Comparison of ENCODE assay signal across 29 mouse cellular contexts in genomic region chr16:13536404-13536803, GRCm38 (mm10).
DNase-seq lines count a peak whose midpoint lies in the region; ATAC-seq and TF ChIP-seq lines count a peak whose summit lies in the region.
"Had no signal": no experiment of that assay in that cellular context is flagged by ENCODE, and none has a peak within 500 bp of the region (broad histone marks: within the 10 kb centered on the region; RNA-seq: fewer than 3 reads in every experiment).

No protein-coding gene starts in this region.

- no peaks in the 10 kb centered on the region for H3K9me3 ChIP-seq in heart, embryonic 12.5 days (replicated peaks)
- no peaks in the 10 kb centered on the region for H3K9me3 ChIP-seq in lung, embryonic 14.5 days (ENCODE audit: low read depth, low read length)
- no peaks in the 10 kb centered on the region for H3K9me3 ChIP-seq in lung, postnatal 0 days (ENCODE audit: low read length)
- H3K9me3 ChIP-seq: embryonic facial prominence, embryonic 10.5 days; embryonic facial prominence, embryonic 13.5 days; forebrain, embryonic 10.5 days; forebrain, embryonic 13.5 days; heart, embryonic 15.5 days had no signal

- H3K9ac ChIP-seq in heart, embryonic 12.5 days: no peak overlapping the region
- no peak overlapping the region for H3K9ac ChIP-seq in lung, embryonic 14.5 days
- H3K9ac ChIP-seq in lung, postnatal 0 days (replicated peaks; ENCODE audit: low read depth): no peak overlapping the region
- H3K9ac ChIP-seq: embryonic facial prominence, embryonic 13.5 days; forebrain, embryonic 13.5 days; heart, embryonic 15.5 days; hindbrain, embryonic 14.5 days had no signal

- H3K4me1 ChIP-seq in heart, embryonic 12.5 days (replicated peaks): peaks cover 2% of the 10 kb centered on the region
- no peaks in the 10 kb centered on the region for H3K4me1 ChIP-seq in lung, embryonic 14.5 days (ENCODE audit: insufficient read depth)
- H3K4me1 ChIP-seq in lung, postnatal 0 days (ENCODE audit: insufficient read depth, low read depth, low read length): peaks cover 9% of the 10 kb centered on the region; the same call in 1 of the 2 replicates
- H3K4me1 ChIP-seq: embryonic facial prominence, embryonic 13.5 days had no signal

- H3K4me2 ChIP-seq in heart, embryonic 12.5 days: no peak overlapping the region
- no peak overlapping the region for H3K4me2 ChIP-seq in lung, embryonic 14.5 days
- H3K4me2 ChIP-seq in lung, postnatal 0 days (replicated peaks; ENCODE audit: low read depth, low read length): no peak overlapping the region
- H3K4me2 ChIP-seq: embryonic facial prominence, embryonic 13.5 days; forebrain, embryonic 13.5 days; heart, embryonic 15.5 days; hindbrain, embryonic 14.5 days had no signal

- TF ChIP-seq CTCF in lung, embryonic 14.5 days (IDR thresholded peaks at IDR 0.05; ENCODE audit: low read depth): no peak
- TF ChIP-seq CTCF in lung, postnatal 0 days (IDR thresholded peaks at IDR 0.05): no peak

- DNase-seq in heart, adult 11 months: peak; percentile 72
- DNase-seq in lung, embryonic 14.5 days: peak; percentile 21
- DNase-seq in lung, postnatal 0 days (ENCODE audit: low spot score): peak; percentile 56
- peak; percentile 35 for DNase-seq in lung, postnatal 25 days (ENCODE audit: low spot score)
- no peak for DNase-seq in thymus, postnatal 14 days
- DNase-seq in kidney, postnatal 10 days: no peak
- DNase-seq: adrenal gland, adult 8-10 months; adrenal gland, postnatal 25 days; cerebellum, adult 11-12 months; cerebellum, adult 8-10 months; cerebellum, postnatal 10 days; cerebellum, postnatal 36 days; embryo, embryonic 11 days; gastrocnemius, postnatal 10 days; heart, adult 18-20 months; heart, postnatal 10 days; heart, postnatal 36 days had no signal

- WGBS in heart, embryonic 12.5 days: 79% methylated on average over 7 of the region's 7 CpGs
- 41% methylated on average over 7 of the region's 7 CpGs for WGBS in lung, embryonic 14.5 days
- WGBS in lung, postnatal 0 days: 42% methylated on average over 7 of the region's 7 CpGs

- no peak overlapping the region for H3K27ac ChIP-seq in heart, embryonic 12.5 days (ENCODE audit: poor library complexity, severe bottlenecking)
- no peak overlapping the region for H3K27ac ChIP-seq in lung, embryonic 14.5 days (ENCODE audit: low read depth)
- H3K27ac ChIP-seq in lung, postnatal 0 days (ENCODE audit: low read length): no peak overlapping the region
- H3K27ac ChIP-seq: embryonic facial prominence, embryonic 10.5 days; embryonic facial prominence, embryonic 13.5 days; forebrain, embryonic 10.5 days; forebrain, embryonic 13.5 days; heart, embryonic 15.5 days; hindbrain, embryonic 14.5 days; hindbrain, postnatal 0 days had no signal

- H3K27me3 ChIP-seq in heart, embryonic 12.5 days (replicated peaks): no peaks in the 10 kb centered on the region
- no peaks in the 10 kb centered on the region for H3K27me3 ChIP-seq in lung, embryonic 14.5 days (ENCODE audit: insufficient read depth, low read length)
- H3K27me3 ChIP-seq in lung, postnatal 0 days (replicated peaks; ENCODE audit: insufficient read depth, low read length): no peaks in the 10 kb centered on the region
- H3K27me3 ChIP-seq: embryonic facial prominence, embryonic 13.5 days; forebrain, embryonic 13.5 days; heart, embryonic 15.5 days had no signal

- ATAC-seq in heart, embryonic 12.5 days (ENCODE audit: insufficient number of reproducible peaks, low FRiP score): no peak
- peak; percentile 47; the same call in 1 of the 2 replicates for ATAC-seq in lung, embryonic 14.5 days (ENCODE audit: insufficient read depth)
- ATAC-seq in lung, postnatal 0 days: peak; percentile 88
- ATAC-seq in erythroid progenitor cell, adult 5-6 weeks (replicated peaks; ENCODE audit: low FRiP score, poor library complexity, severe bottlenecking): no peak
- ATAC-seq: activated CD4-positive, CD25-positive, alpha-beta regulatory T cell, adult 4 months; forebrain, embryonic 13.5 days; forebrain, embryonic 16.5 days; hindbrain, postnatal 0 days had no signal

- peaks cover 8% of the 10 kb centered on the region; the same call in 1 of the 2 replicates for H3K36me3 ChIP-seq in heart, embryonic 12.5 days
- peaks cover 7% of the 10 kb centered on the region; the same call in 1 of the 2 replicates for H3K36me3 ChIP-seq in lung, embryonic 14.5 days (ENCODE audit: insufficient read depth)
- H3K36me3 ChIP-seq in lung, postnatal 0 days (ENCODE audit: insufficient read depth, low read length): no peaks in the 10 kb centered on the region
- H3K36me3 ChIP-seq: heart, embryonic 15.5 days had no signal

- H3K4me3 ChIP-seq in heart, embryonic 12.5 days: no peak overlapping the region
- H3K4me3 ChIP-seq in lung, embryonic 14.5 days (ENCODE audit: low read depth, low read length): no peak overlapping the region
- H3K4me3 ChIP-seq in lung, postnatal 0 days (ENCODE audit: low read depth, low read length): no peak overlapping the region
- H3K4me3 ChIP-seq: embryonic facial prominence, embryonic 10.5 days; embryonic facial prominence, embryonic 13.5 days; erythroblast, embryonic 14.5 days; forebrain, embryonic 10.5 days; forebrain, embryonic 13.5 days; heart, embryonic 15.5 days had no signal

- TF ChIP-seq EP300 in lung, postnatal 0 days (IDR thresholded peaks at IDR 0.05): peak; percentile 62

Comparison
In these comparisons a context has a peak if more than half of its experiments do, and no peak if none do; other contexts are left out.
1. DNase-seq: peak in heart, adult 11 months (single experiment), lung, embryonic 14.5 days (single experiment), lung, postnatal 0 days (single experiment) and lung, postnatal 25 days (single experiment); none in thymus, postnatal 14 days (single experiment) and kidney, postnatal 10 days (single experiment).
2. ATAC-seq: peak in lung, embryonic 14.5 days (single experiment) and lung, postnatal 0 days (single experiment); none in heart, embryonic 12.5 days (single experiment) and erythroid progenitor cell, adult 5-6 weeks (single experiment).